Mouse (Mus musculus) intestine, embryonic 16.5 days (tissue): Measurements from ENCODE around the gene Hist2h2aa2. TPM values are rescaled to one million over a fixed set of nuclear protein-coding genes. Genes with fewer than 3 reads are reported as not detected.
A peak's percentile ranks its signal among the peaks of the same experiment; 100 is the strongest.
"Not testable (repeated sequence)": the region's sequence is repeated elsewhere in the genome, so short reads cannot be mapped to it uniquely, and the experiment has no call there.

Experiments used
- ATAC-seq: fragments of 200-750 bp; cut with Nextera tagmentation; 2 replicates; pipeline ENCODE4 v1.8.0; 2017; ENCODE audit warnings: moderate TSS enrichment, moderate library complexity
- H3K27ac ChIP-seq: fragments of 300-500 bp; sonication (generic); 2 replicates; pipeline ENCODE4 v1.5.1; 2014; ENCODE audit warnings: mild to moderate bottlenecking, low read length
- H3K27me3 ChIP-seq: fragments of 300-500 bp; sonication (generic); replicated peaks from 2 replicates; pipeline ENCODE4 v1.6.1; 2014; ENCODE audit warnings: low read length, control low read depth, mixed read lengths; ENCODE audit not compliant: control insufficient read depth, insufficient read depth
- H3K36me3 ChIP-seq: fragments of 300-500 bp; sonication (generic); 2 replicates; pipeline ENCODE4 v1.6.1; 2014; ENCODE audit warnings: low read length, control low read depth; ENCODE audit not compliant: control insufficient read depth, insufficient read depth
- H3K4me1 ChIP-seq: fragments of 300-500 bp; sonication (generic); 2 replicates; pipeline ENCODE4 v1.6.1; 2014; ENCODE audit warnings: low read length, control low read depth, mixed read lengths; ENCODE audit not compliant: control insufficient read depth, insufficient read depth
- H3K4me2 ChIP-seq: fragments of 300-500 bp; sonication (generic); 2 replicates; pipeline ENCODE4 v1.6.1; 2014; ENCODE audit warnings: low read depth, low read length, control low read depth
- H3K4me3 ChIP-seq: fragments of 300-500 bp; sonication (generic); 2 replicates; pipeline ENCODE4 v1.5.1; 2014; ENCODE audit warnings: mild to moderate bottlenecking, low read length
- H3K9ac ChIP-seq: fragments of 300-500 bp; sonication (generic); 2 replicates; pipeline ENCODE4 v1.6.1; 2014; ENCODE audit warnings: low read depth, low read length
- H3K9me3 ChIP-seq: fragments of 300-500 bp; sonication (generic); 2 replicates; pipeline ENCODE4 v1.6.1; 2016; ENCODE audit warnings: low read length, control low read depth; ENCODE audit not compliant: control insufficient read depth
- WGBS: fragments of 180-500 bp; shearing (Covaris S2); extraction: QIAGEN DNeasy Blood & Tissue Kit; methylation state at CpG from one replicate; pipeline ENCODE4 v1.1.7; 2014; 5-methylcytosine and 5-hydroxymethylcytosine counted together
- polyA plus RNA-seq: library from polyadenylated mRNA; unstranded; fragments of >200 nt; fragmentation: Nextera tagmentation; extraction: Ambion mirVana; gene quantifications from 2 replicates; pipeline ENCODE4 v1.2.1, GENCODE M21; 2015

Hist2h2aa2 gene
- polyA plus RNA-seq, 1 experiment from 2014 or later: 37.3 TPM

DNA sequence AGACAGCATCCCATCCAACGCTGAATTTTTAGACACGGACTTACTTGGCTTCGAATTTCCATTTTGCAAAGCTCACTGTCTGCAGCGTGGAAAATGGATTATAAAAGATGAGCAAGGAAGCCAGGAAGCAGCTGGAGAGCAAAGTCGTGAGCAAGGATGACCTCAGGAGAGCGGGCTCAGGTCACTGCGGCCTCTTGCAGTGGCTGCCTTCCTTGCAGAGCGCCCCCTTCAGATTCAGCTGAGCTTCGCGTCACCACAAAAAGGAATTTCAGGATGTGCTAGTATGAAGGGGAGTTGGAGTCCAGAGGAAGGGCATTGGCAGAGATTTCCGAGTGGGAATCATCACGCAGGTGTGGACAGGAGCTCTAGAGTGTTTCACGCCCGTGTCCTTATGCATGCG lies 30.8 kb downstream of the Hist2h2aa2 start:
- Histone ChIP-seq H3K4me2 (no peak overlapping the region), H3K27ac (no peak overlapping the region), H3K9ac (no peak overlapping the region), H3K4me1 (no peaks in the 10 kb centered on the region), H3K9me3 (no peaks in the 10 kb centered on the region), H3K4me3 (no peak overlapping the region), H3K27me3 (no peaks in the 10 kb centered on the region), H3K36me3 (no peaks in the 10 kb centered on the region)
- no peak for ATAC-seq
- WGBS: 21% methylated on average over 15 of the region's 15 CpGs

DNA sequence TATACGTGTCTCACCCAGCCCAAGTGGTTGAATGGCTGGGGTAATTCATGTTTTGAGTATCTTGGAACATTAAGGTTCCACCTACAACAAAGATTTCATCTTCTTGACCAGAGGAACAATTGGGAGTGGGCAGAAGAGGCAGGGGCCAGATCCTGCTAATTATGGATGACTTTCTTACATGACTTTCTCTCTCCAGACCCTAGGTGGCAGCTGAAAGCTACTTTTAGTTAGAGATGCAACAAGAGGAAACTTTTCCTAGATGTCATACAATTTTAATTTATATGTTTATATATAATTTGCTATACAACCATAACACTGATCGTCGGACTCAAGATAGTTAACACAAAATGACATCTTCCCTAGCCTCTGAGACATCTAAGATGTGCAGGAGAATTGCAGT lies 32.3 kb downstream of the Hist2h2aa2 start:
- Histone ChIP-seq H3K9me3 (no peaks in the 10 kb centered on the region), H3K27ac (no peak overlapping the region), H3K27me3 (no peaks in the 10 kb centered on the region), H3K4me3 (no peak overlapping the region), H3K4me2 (no peak overlapping the region), H3K4me1 (no peaks in the 10 kb centered on the region), H3K36me3 (no peaks in the 10 kb centered on the region), H3K9ac (no peak overlapping the region)
- ATAC-seq: no peak
- 67% methylated on average over 3 of the region's 3 CpGs for WGBS

DNA sequence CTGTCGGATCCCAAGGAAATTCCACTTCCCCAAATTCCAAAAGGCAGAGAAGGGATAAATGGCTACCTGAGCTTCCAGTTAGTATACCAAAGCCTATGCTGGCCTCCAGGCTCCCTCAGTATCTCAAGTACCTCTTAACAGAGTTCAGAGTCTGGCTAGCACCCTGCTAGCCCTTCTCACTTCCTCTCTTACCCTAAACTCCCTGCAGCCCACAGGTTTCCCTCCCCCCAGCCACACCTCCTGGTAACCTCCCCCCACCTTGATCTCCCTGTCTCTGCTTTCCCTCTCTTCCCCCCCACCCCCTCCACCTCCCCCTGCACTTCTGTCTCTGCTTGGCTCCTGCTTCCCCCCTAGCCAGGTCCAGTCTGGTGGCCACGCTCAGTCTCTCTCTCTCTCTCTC lies 40.3 kb downstream of the Hist2h2aa2 start:
- no peak for ATAC-seq
- 50% methylated on average over 2 of the region's 2 CpGs for WGBS
- Histone ChIP-seq H3K4me3 (no peak overlapping the region), H3K9me3 (no peaks in the 10 kb centered on the region), H3K4me2 (no peak overlapping the region), H3K9ac (no peak overlapping the region), H3K4me1 (peaks cover 10% of the 10 kb centered on the region), H3K36me3 (no peaks in the 10 kb centered on the region), H3K27me3 (no peaks in the 10 kb centered on the region), H3K27ac (no peak overlapping the region)

DNA sequence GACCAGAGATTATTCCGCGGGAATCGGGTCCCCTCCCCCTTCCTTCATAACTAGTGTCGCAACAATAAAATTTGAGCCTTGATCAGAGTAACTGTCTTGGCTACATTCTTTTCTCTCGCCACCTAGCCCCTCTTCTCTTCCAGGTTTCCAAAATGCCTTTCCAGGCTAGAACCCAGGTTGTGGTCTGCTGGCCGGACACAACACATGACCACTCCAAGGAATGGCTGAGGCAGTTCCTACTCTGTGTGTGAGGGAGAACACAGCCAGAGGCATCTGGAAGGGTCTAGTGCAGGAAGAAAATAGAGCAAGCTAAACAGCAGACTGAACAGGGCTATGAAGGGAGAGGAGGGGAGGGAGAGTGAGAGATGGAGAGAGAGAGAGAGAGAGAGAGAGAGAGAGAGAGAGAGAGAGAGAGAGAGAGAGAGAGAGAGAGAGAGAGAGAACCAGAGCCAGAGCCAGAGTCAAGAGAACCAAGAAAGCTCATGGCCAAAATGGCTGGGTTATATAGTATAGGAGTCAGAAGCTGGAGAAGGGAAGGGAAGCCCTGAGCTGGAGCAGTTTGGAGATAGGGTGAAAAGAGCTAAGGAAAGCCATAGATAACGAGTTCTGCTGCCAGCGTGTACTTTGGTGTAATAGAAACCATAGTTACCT lies 41.4 kb downstream of the Hist2h2aa2 start:
- WGBS: 26% methylated on average over 7 of the region's 8 CpGs
- not testable (repeated sequence) for H3K36me3 ChIP-seq, H3K4me1 ChIP-seq, H3K9ac ChIP-seq, H3K4me2 ChIP-seq, H3K27ac ChIP-seq, H3K9me3 ChIP-seq, H3K27me3 ChIP-seq, H3K4me3 ChIP-seq
- ATAC-seq: peak; percentile 13; the same call in 1 of the 2 replicates

DNA sequence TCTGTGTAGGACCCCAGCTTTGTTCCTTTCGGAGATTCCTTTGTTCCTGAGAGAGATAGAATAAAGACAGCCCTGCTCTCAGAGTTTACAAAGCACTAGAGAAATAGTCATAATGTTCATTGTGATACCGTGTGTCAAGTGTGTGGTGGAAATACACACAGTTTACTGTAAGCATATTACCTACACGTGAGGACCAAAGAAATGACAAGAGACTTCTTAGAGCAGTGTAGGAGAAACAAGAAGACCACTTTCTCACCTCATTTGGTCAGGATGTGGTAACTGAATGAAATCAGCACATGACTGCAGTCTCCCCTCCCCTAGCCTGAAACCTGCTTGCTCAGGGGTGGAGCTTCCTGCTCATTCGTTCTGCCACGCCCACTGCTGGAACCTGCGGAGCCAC lies 41.9 kb downstream of the Hist2h2aa2 start:
- ATAC-seq: peak; percentile 59
- Histone ChIP-seq H3K9me3 (no peaks in the 10 kb centered on the region), H3K9ac (peak overlapping the region; percentile 61), H3K36me3 (no peaks in the 10 kb centered on the region), H3K27ac (peak overlapping the region; percentile 81), H3K4me3 (peak overlapping the region; percentile 72), H3K4me1 (peaks cover 10% of the 10 kb centered on the region), H3K27me3 (no peaks in the 10 kb centered on the region), H3K4me2 (peak overlapping the region; percentile 61)
- 8% methylated on average over 6 of the region's 6 CpGs for WGBS

DNA sequence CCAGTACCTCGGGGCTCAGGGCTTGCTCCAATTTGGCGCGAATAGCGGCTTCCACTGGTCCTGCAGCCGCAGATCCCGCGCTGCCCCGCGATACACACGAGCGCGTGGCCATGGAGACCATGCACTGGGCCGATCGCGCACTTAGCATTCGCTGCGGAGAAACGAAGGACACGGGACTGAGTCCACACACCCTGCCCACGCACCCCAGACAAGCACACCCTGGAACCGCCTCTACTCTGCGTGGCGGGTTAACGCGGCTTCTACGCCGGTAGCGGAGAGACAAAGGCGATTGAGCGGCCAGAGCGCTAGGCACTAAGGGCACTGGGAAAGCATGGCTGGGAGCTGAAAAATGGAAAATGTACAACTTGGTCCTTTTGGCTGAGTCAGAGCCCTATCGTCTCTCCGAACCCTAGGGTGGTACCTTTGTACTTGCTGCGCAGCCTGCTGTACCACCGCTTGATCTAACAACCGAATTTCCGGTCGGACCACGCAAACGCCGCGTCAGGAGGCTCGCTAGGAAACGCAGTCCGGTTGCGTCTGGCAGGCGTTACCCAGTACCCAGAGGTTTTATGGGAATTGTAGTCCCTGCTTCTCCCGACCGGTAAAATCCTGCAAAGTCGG lies 42.8 kb downstream of the Hist2h2aa2 start:
- H3K4me2 ChIP-seq: peak overlapping the region; percentile 99
- peak overlapping the region; percentile 72 for H3K4me3 ChIP-seq
- peak overlapping the region; percentile 91 for H3K27ac ChIP-seq
- no peaks in the 10 kb centered on the region for H3K27me3 ChIP-seq
- H3K4me1 ChIP-seq: peaks cover 10% of the 10 kb centered on the region
- under 1% methylated on average over 50 of the region's 50 CpGs for WGBS
- no peaks in the 10 kb centered on the region for H3K36me3 ChIP-seq
- ATAC-seq: peak; percentile 94
- peak overlapping the region; percentile 88 for H3K9ac ChIP-seq
- H3K9me3 ChIP-seq: no peaks in the 10 kb centered on the region

DNA sequence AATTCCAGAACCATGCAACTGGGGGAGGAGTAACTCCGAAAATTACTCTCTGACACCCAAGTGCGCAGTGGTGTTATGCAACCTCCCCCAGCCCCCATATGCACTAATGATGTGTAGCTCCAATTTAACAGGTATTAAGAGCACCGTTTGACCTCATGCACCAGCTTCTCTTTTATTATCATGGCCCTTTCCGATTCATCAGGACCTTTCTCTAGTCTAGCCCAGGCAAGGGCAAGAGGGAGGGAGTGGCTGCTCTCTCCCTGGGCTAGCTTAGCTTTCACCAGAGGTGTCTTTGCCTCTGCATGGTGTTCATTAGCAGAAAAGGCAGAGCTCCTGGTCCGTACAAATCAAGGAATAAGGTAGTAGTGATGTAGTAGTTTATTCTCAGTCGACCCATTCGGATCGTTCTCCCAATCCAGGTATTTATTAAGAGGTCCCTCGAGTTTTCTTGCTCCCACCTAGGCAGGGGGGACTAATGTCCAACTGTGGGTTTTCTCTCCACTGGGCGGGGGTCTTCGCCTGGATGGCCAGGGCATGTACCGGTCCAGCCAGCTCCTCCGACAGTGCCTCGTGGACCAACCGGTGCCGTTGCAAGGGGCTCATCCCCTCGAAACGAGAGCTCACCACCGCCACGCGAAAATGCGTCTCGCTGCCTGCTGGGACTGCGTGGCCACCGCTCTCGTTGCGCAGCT lies 43.5 kb downstream of the Hist2h2aa2 start:
- WGBS: 16% methylated on average over 27 of the region's 27 CpGs
- H3K36me3 ChIP-seq: no peaks in the 10 kb centered on the region
- H3K27me3 ChIP-seq: no peaks in the 10 kb centered on the region
- H3K4me1 ChIP-seq: peaks cover 10% of the 10 kb centered on the region
- peak overlapping the region; percentile 99 for H3K4me2 ChIP-seq
- ATAC-seq: peak; percentile 1; the same call in 1 of the 2 replicates
- peak overlapping the region; percentile 91 for H3K27ac ChIP-seq
- H3K9ac ChIP-seq: peak overlapping the region; percentile 88
- H3K9me3 ChIP-seq: no peaks in the 10 kb centered on the region
- H3K4me3 ChIP-seq: peak overlapping the region; percentile 72

DNA sequence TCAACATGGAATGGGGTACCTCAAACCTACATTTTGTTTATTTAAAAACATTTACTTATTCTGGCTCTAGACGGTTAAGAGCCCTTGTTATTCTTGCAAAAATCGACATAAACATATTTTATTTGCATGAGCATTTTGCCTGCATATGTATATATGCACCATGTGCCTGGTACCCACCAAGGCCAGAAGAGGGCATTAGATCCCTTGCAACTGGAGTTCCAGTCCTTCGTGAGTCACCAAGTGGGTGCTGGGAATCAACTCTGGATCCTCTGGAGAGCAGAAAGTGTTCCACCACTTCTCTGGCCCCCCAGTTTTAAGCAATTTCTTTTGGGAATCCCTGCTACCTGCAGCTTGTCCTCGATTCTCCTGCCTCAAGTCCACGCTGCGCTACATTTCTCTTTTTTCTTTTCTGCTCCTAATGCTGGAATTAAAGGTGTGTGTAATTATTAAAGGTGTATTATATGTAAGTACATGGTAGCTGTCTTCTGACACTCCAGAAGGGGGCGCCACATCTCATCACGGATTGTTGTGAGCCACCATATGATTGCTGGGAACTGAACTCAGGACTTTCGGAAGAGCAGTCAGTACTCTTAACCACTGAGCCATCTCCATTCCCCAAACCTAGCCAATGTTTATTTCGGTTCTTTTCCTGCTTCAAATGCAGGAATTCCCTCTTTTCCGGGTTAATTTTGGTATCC lies 44.3 kb downstream of the Hist2h2aa2 start:
- Histone ChIP-seq H3K27me3 (no peaks in the 10 kb centered on the region), H3K4me2 (no peak overlapping the region), H3K4me3 (no peak overlapping the region), H3K36me3 (no peaks in the 10 kb centered on the region), H3K9me3 (no peaks in the 10 kb centered on the region), H3K27ac (no peak overlapping the region), H3K9ac (no peak overlapping the region), H3K4me1 (peaks cover 10% of the 10 kb centered on the region)
- no peak for ATAC-seq
- 91% methylated on average over 11 of the region's 11 CpGs for WGBS

DNA sequence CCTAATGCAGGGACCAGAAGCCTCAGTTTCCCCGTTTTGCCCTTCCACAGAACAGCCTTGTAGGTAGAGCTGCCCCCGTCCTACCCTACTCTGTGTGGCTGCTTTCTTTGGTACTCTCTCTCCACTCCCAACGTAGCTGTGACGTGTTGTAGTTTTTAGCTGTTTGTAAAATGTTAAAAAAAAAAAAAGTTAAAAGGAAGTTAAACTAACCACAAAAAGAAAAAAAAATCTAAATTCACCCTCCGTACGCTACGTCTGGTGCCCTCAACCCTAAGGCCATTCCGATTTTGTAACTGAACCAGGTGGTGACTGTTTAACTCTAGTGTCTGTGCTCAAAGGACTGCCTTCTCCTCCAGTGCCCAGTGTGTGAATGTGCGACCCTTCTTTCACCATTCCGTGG lies 45.1 kb downstream of the Hist2h2aa2 start:
- H3K4me2 ChIP-seq: no peak overlapping the region
- no peaks in the 10 kb centered on the region for H3K27me3 ChIP-seq
- H3K4me3 ChIP-seq: no peak overlapping the region
- 89% methylated on average over 10 of the region's 10 CpGs for WGBS
- H3K27ac ChIP-seq: no peak overlapping the region
- H3K9ac ChIP-seq: no peak overlapping the region
- H3K4me1 ChIP-seq: peaks cover 10% of the 10 kb centered on the region
- H3K36me3 ChIP-seq: no peaks in the 10 kb centered on the region
- H3K9me3 ChIP-seq: no peaks in the 10 kb centered on the region
- no peak for ATAC-seq
